Mouse (Mus musculus) megakaryocyte, adult 5-6 weeks (primary cell): ENCODE results near the gene Cbx5. TPM values are rescaled to one million over a fixed set of nuclear protein-coding genes. Genes with fewer than 3 reads are reported as not detected.

Experiments
- ATAC-seq: 2 replicates; pipeline ENCODE4 v1.8.0; 2016; ENCODE audit warnings: mild to moderate bottlenecking, inconsistent platforms; ENCODE audit not compliant: poor library complexity, severe bottlenecking
- total RNA-seq, 2 experiments: library from RNA; stranded (forward) in 1 of 2; stranded (reverse) in 1 of 2; fragments of 153-499, 151-499 nt in 1 of 2; fragments of 221-1000, 200-1000 nt in 1 of 2; gene quantifications; 2 replicates each; pipeline versions ENCODE4 v1.2.3 to v1.2.4; 2015 to 2017

Cbx5 gene
- total RNA-seq, 2 experiments from 2014 or later = 56.0 to 113 TPM

- ATAC-seq = 0 out of 2 replicates have a peak, but pooled peaks have one; percentile 27
Measured at GRCm38 (mm10) chr15:103146627-103147421, 92.8 kb downstream of the Cbx5 start.

DNA sequence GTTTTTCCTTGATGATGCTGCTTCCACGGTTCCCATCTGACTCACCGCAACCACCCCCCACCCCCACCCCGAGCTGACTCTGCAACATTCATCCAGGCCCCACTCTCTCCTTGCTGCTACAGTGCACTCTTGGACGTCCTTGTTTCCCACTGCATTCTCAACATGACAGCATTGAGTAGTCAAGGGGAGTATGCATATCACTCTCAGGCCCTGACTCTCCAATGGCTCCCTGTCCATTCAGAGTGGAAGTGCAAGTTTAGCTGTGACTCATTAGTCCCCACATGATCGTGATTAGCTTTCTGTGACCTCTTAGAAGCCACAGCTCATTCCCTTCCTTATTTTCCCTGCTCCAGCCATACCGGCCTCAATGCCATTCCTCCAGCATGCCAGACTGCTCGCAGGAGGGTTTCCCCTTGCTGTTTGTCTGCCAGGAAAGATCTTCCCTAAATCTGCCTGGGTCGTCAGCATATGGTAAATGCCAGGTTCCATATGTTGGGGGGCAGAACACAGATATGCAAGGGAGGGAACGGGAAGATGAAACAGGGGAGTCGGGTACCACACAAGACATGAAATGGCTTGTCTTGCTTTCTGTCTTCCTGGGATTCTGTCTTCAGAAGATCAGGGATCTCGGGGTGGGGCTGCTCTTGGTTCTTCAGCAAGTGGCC, 93.8 kb downstream of the Cbx5 start:
- no peak for ATAC-seq

- no peak for ATAC-seq
Measured at GRCm38 (mm10) chr15:103144176-103144575, 95.4 kb downstream of the Cbx5 start.

Other genes with a start within 250 kb of the Cbx5 start
- not detected in 2 replicates for gene Hoxc8, start 249.2 kb downstream of the Cbx5 start, total RNA-seq (2015)
- gene Hoxc8, start 249.2 kb downstream of the Cbx5 start, total RNA-seq (2017) = not detected in 2 replicates
- not detected in 2 replicates for gene Hoxc6, start 241.6 kb downstream of the Cbx5 start, total RNA-seq (2015)
- not detected in 2 replicates for gene Hoxc6, start 241.6 kb downstream of the Cbx5 start, total RNA-seq (2017)
- gene Hoxc4, start 220.9 kb downstream of the Cbx5 start, total RNA-seq (2015) = not detected in 2 replicates
- gene Hoxc4, start 220.9 kb downstream of the Cbx5 start, total RNA-seq (2017) = not detected in 2 replicates
- 2.8 and 3.9 TPM in 2 replicates for gene Smug1, start 72.7 kb downstream of the Cbx5 start, total RNA-seq (2015)
- 3.3 and 3.8 TPM in 2 replicates for gene Smug1, start 72.7 kb downstream of the Cbx5 start, total RNA-seq (2017)
- gene Hnrnpa1, start 616 bp upstream of the Cbx5 start, total RNA-seq (2015) = 320 and 365 TPM in 2 replicates
- gene Hnrnpa1, start 616 bp upstream of the Cbx5 start, total RNA-seq (2017) = 765 and 767 TPM in 2 replicates
- 205 and 258 TPM in 2 replicates for gene Nfe2, start 18.6 kb upstream of the Cbx5 start, total RNA-seq (2015)
- gene Nfe2, start 18.6 kb upstream of the Cbx5 start, total RNA-seq (2017) = 218 and 249 TPM in 2 replicates
- gene Copz1, start 32.9 kb upstream of the Cbx5 start, total RNA-seq (2015) = 246 and 255 TPM in 2 replicates
- 87.7 and 93.9 TPM in 2 replicates for gene Copz1, start 32.9 kb upstream of the Cbx5 start, total RNA-seq (2017)
- gene Gpr84, start 70.8 kb upstream of the Cbx5 start, total RNA-seq (2015) = 2.9 and 3.8 TPM in 2 replicates
- 1.7 and 3.3 TPM in 2 replicates for gene Gpr84, start 70.8 kb upstream of the Cbx5 start, total RNA-seq (2017)
- gene Zfp385a, start 100.3 kb upstream of the Cbx5 start, total RNA-seq (2015) = 35.8 and 40.1 TPM in 2 replicates
- gene Zfp385a, start 100.3 kb upstream of the Cbx5 start, total RNA-seq (2017) = 6.8 and 9.4 TPM in 2 replicates
- gene Itga5, start 126.9 kb upstream of the Cbx5 start, total RNA-seq (2015) = 18.4 and 21.4 TPM in 2 replicates
- 8.3 and 9.5 TPM in 2 replicates for gene Itga5, start 126.9 kb upstream of the Cbx5 start, total RNA-seq (2017)
- 4.4 and 6.8 TPM in 2 replicates for gene Gtsf1, start 190.7 kb upstream of the Cbx5 start, total RNA-seq (2015)
- 1.3 and 1.5 TPM in 2 replicates for gene Gtsf1, start 190.7 kb upstream of the Cbx5 start, total RNA-seq (2017)
- not detected in 2 replicates for gene Gtsf2, start 208.7 kb upstream of the Cbx5 start, total RNA-seq (2015)
- gene Gtsf2, start 208.7 kb upstream of the Cbx5 start, total RNA-seq (2017) = not detected in 2 replicates
- gene Nckap1l, start 214.0 kb upstream of the Cbx5 start, total RNA-seq (2015) = 133 and 136 TPM in 2 replicates
- gene Nckap1l, start 214.0 kb upstream of the Cbx5 start, total RNA-seq (2017) = 191 and 203 TPM in 2 replicates